Mouse (Mus musculus) intestine, embryonic 15.5 days (tissue): ENCODE results near the gene Arid4a. TPM values are rescaled to one million over a fixed set of nuclear protein-coding genes. Genes with fewer than 3 reads are reported as not detected.

Experiments used
- ATAC-seq: fragments of 200-750 bp; cut with Nextera tagmentation; 2 replicates; pipeline ENCODE4 v1.8.0; 2017; ENCODE audit warnings: moderate TSS enrichment, moderate library complexity
- H3K27ac ChIP-seq: fragments of 300-500 bp; sonication (generic); 2 replicates; pipeline ENCODE4 v1.5.1; 2015; ENCODE audit warnings: mild to moderate bottlenecking, inconsistent platforms
- H3K27me3 ChIP-seq: fragments of 300-500 bp; sonication (generic); replicated peaks from 2 replicates; pipeline ENCODE4 v1.6.1; 2015; ENCODE audit warnings: inconsistent platforms
- H3K36me3 ChIP-seq: fragments of 300-500 bp; sonication (generic); 2 replicates; pipeline ENCODE4 v1.6.1; 2015; ENCODE audit warnings: inconsistent platforms
- H3K4me1 ChIP-seq: fragments of 300-500 bp; sonication (generic); replicated peaks from 2 replicates; pipeline ENCODE4 v1.6.1; 2015; ENCODE audit warnings: inconsistent platforms
- H3K4me2 ChIP-seq: fragments of 300-500 bp; sonication (generic); replicated peaks from 2 replicates; pipeline ENCODE4 v1.6.1; 2015; ENCODE audit warnings: mild to moderate bottlenecking, inconsistent platforms
- H3K4me3 ChIP-seq: fragments of 300-500 bp; sonication (generic); replicated peaks from 2 replicates; pipeline ENCODE4 v1.5.1; 2015; ENCODE audit warnings: inconsistent platforms
- H3K9ac ChIP-seq: fragments of 300-500 bp; sonication (generic); 2 replicates; pipeline ENCODE4 v1.6.1; 2015; ENCODE audit warnings: inconsistent platforms
- H3K9me3 ChIP-seq: fragments of 300-500 bp; sonication (generic); 2 replicates; pipeline ENCODE4 v1.6.1; 2016; ENCODE audit warnings: inconsistent platforms
- WGBS: fragments of 180-500 bp; shearing (Covaris S2); methylation state at CpG from one replicate; pipeline ENCODE4 v1.1.7; 2015; 5-methylcytosine and 5-hydroxymethylcytosine counted together
- polyA plus RNA-seq: library from polyadenylated mRNA; unstranded; fragments of >200 nt; fragmentation: Nextera tagmentation; extraction: Ambion mirVana; gene quantifications from 2 replicates; pipeline ENCODE4 v1.2.1, GENCODE M21; 2015

Gene Arid4a
- 35.0 and 39.3 TPM in 2 replicates for polyA plus RNA-seq

- Histone ChIP-seq H3K27ac (peak within 1 kb of the TSS; percentile 98), H3K36me3 (peaks cover 7% of the 10 kb centered on the region; the same call in 1 of the 2 replicates), H3K4me1 (peaks cover 8% of the 10 kb centered on the region), H3K9ac (peak within 1 kb of the TSS; percentile 93), H3K4me2 (peak within 1 kb of the TSS; percentile 65), H3K9me3 (no peaks in the 10 kb centered on the region), H3K27me3 (no peaks in the 10 kb centered on the region), H3K4me3 (peak within 1 kb of the TSS; percentile 88)
- WGBS = under 1% methylated on average over 61 of the region's 61 CpGs
- ATAC-seq = peak; percentile 98
These were observed at the start of gene Arid4a for GRCm38 (mm10) chr12:71015363-71016210. Gene Arid4a, plus strand, starts transcription at chr12:71015990.

- H3K4me2 ChIP-seq = peak overlapping the region; percentile 65
- H3K27ac ChIP-seq = peak overlapping the region; percentile 98
- H3K9ac ChIP-seq = peak overlapping the region; percentile 72
- 31% methylated on average over 8 of the region's 8 CpGs for WGBS
- H3K4me3 ChIP-seq = peak overlapping the region; percentile 65; the same call in 1 of the 2 replicates
- 0 out of 2 replicates have a peak, but pooled peaks cover 3% of the 10 kb centered on the region for H3K36me3 ChIP-seq
- no peaks in the 10 kb centered on the region for H3K27me3 ChIP-seq
- ATAC-seq = no peak
- H3K4me1 ChIP-seq = no peaks in the 10 kb centered on the region
- H3K9me3 ChIP-seq = no peaks in the 10 kb centered on the region
These were observed 48.2 kb upstream of the Arid4a start for GRCm38 (mm10) chr12:70967581-70967980.

- H3K27me3 ChIP-seq = no peaks in the 10 kb centered on the region
- H3K4me2 ChIP-seq = peak overlapping the region; percentile 65
- H3K9me3 ChIP-seq = no peaks in the 10 kb centered on the region
- H3K36me3 ChIP-seq = 0 out of 2 replicates have a peak, but pooled peaks cover 3% of the 10 kb centered on the region
- under 1% methylated on average over 35 of the region's 35 CpGs for WGBS
- H3K27ac ChIP-seq = peak overlapping the region; percentile 98
- peak overlapping the region; percentile 65 for H3K4me3 ChIP-seq
- H3K4me1 ChIP-seq = no peaks in the 10 kb centered on the region
- ATAC-seq = peak; percentile 94
- H3K9ac ChIP-seq = peak overlapping the region; percentile 72
These were observed 47.5 kb upstream of the Arid4a start for GRCm38 (mm10) chr12:70968141-70968790.

GRCm38 (mm10) chr12:70968791-70969307 lies 46.9 kb upstream of the Arid4a start:
- H3K4me2 ChIP-seq = peak overlapping the region; percentile 65
- H3K36me3 ChIP-seq = no peaks in the 10 kb centered on the region
- peak overlapping the region; percentile 65 for H3K4me3 ChIP-seq
- H3K4me1 ChIP-seq = no peaks in the 10 kb centered on the region
- H3K27ac ChIP-seq = peak overlapping the region; percentile 98
- no peaks in the 10 kb centered on the region for H3K9me3 ChIP-seq
- under 1% methylated on average over 15 of the region's 15 CpGs for WGBS
- peak; percentile 76 for ATAC-seq
- H3K27me3 ChIP-seq = no peaks in the 10 kb centered on the region
- peak overlapping the region; percentile 72 for H3K9ac ChIP-seq

- Histone ChIP-seq H3K27me3 (no peaks in the 10 kb centered on the region), H3K4me2 (peak overlapping the region; percentile 53), H3K36me3 (no peaks in the 10 kb centered on the region), H3K4me1 (no peaks in the 10 kb centered on the region), H3K9ac (no peak overlapping the region), H3K27ac (no peak overlapping the region), H3K4me3 (peak overlapping the region; percentile 23; the same call in 1 of the 2 replicates), H3K9me3 (no peaks in the 10 kb centered on the region)
- no peak for ATAC-seq
- 5% methylated on average over 17 of the region's 17 CpGs for WGBS
These were observed 46.2 kb upstream of the Arid4a start for GRCm38 (mm10) chr12:70969485-70970184.

GRCm38 (mm10) chr12:70973831-70974230 lies 42.0 kb upstream of the Arid4a start:
- no peak overlapping the region for H3K4me3 ChIP-seq
- no peak overlapping the region for H3K27ac ChIP-seq

GRCm38 (mm10) chr12:70974441-70975266 lies 41.1 kb upstream of the Arid4a start, which contains the start of gene Psma3:
Gene Psma3, plus strand, starts transcription at chr12:70974621.
- ATAC-seq = peak; percentile 100
- under 1% methylated on average over 71 of the region's 71 CpGs for WGBS
- H3K4me1 ChIP-seq = 0 out of 2 replicates have a peak, but pooled peaks cover 6% of the 10 kb centered on the region
- H3K27ac ChIP-seq = peak within 1 kb of the TSS; percentile 98
- H3K9ac ChIP-seq = peak within 1 kb of the TSS; percentile 98
- H3K4me2 ChIP-seq = peak within 1 kb of the TSS; percentile 57
- H3K4me3 ChIP-seq = peak within 1 kb of the TSS; percentile 91
- no peaks in the 10 kb centered on the region; the same call in 1 of the 2 replicates for H3K36me3 ChIP-seq
- H3K9me3 ChIP-seq = no peaks in the 10 kb centered on the region
- H3K27me3 ChIP-seq = no peaks in the 10 kb centered on the region

More at GRCm38 (mm10) chr12:70973831-70974230, 42.0 kb upstream of the Arid4a start:
- no peak for ATAC-seq
- peak overlapping the region; percentile 50; the same call in 1 of the 2 replicates for H3K4me2 ChIP-seq
- no peaks in the 10 kb centered on the region; the same call in 1 of the 2 replicates for H3K36me3 ChIP-seq
- H3K9me3 ChIP-seq = no peaks in the 10 kb centered on the region
- no peak overlapping the region for H3K9ac ChIP-seq
- 0 out of 2 replicates have a peak, but pooled peaks cover 6% of the 10 kb centered on the region for H3K4me1 ChIP-seq
- H3K27me3 ChIP-seq = no peaks in the 10 kb centered on the region
- 87% methylated on average over 4 of the region's 4 CpGs for WGBS

- Histone ChIP-seq H3K36me3 (no peaks in the 10 kb centered on the region; the same call in 1 of the 2 replicates), H3K4me3 (peak overlapping the region; percentile 91), H3K4me1 (0 out of 2 replicates have a peak, but pooled peaks cover 6% of the 10 kb centered on the region), H3K9ac (peak overlapping the region; percentile 98), H3K27ac (peak overlapping the region; percentile 98), H3K9me3 (no peaks in the 10 kb centered on the region), H3K4me2 (peak overlapping the region; percentile 57), H3K27me3 (no peaks in the 10 kb centered on the region)
- no peak for ATAC-seq
- WGBS = 19% methylated on average over 10 of the region's 10 CpGs
These were observed 40.4 kb upstream of the Arid4a start for GRCm38 (mm10) chr12:70975406-70975805.

- H3K9ac ChIP-seq = peak overlapping the region; percentile 98; the same call in 1 of the 2 replicates
- H3K4me1 ChIP-seq = 0 out of 2 replicates have a peak, but pooled peaks cover 6% of the 10 kb centered on the region
- no peak for ATAC-seq
- WGBS = 60% methylated on average over 3 of the region's 3 CpGs
- no peaks in the 10 kb centered on the region for H3K27me3 ChIP-seq
- H3K36me3 ChIP-seq = no peaks in the 10 kb centered on the region; the same call in 1 of the 2 replicates
- no peaks in the 10 kb centered on the region for H3K9me3 ChIP-seq
- H3K4me2 ChIP-seq = peak overlapping the region; percentile 57
- H3K4me3 ChIP-seq = peak overlapping the region; percentile 91
- H3K27ac ChIP-seq = no peak overlapping the region
These were observed 39.9 kb upstream of the Arid4a start for GRCm38 (mm10) chr12:70975891-70976290.

- ATAC-seq = no peak
These were observed 37.4 kb upstream of the Arid4a start for GRCm38 (mm10) chr12:70978345-70978744.

More at GRCm38 (mm10) chr12:70978345-70978744, 37.4 kb upstream of the Arid4a start:
- no peak overlapping the region for H3K4me3 ChIP-seq
- H3K4me1 ChIP-seq = 0 out of 2 replicates have a peak, but pooled peaks cover 6% of the 10 kb centered on the region
- H3K27me3 ChIP-seq = no peaks in the 10 kb centered on the region
- no peak overlapping the region for H3K4me2 ChIP-seq
- peaks cover 2% of the 10 kb centered on the region; the same call in 1 of the 2 replicates for H3K36me3 ChIP-seq
- H3K9ac ChIP-seq = no peak overlapping the region
- 77% methylated on average over 7 of the region's 7 CpGs for WGBS
- H3K9me3 ChIP-seq = no peaks in the 10 kb centered on the region
- H3K27ac ChIP-seq = no peak overlapping the region
